Mouse (Mus musculus) embryo, embryonic 11.5 days (tissue): Measurements from ENCODE around the gene Gli1.
"Not testable (repeated sequence)": the region's sequence is repeated elsewhere in the genome, so short reads cannot be mapped to it uniquely, and the experiment has no call there.

Source experiments
- DNase-seq: peaks from one replicate; pipeline ENCODE4 v3.0.0-alpha.2; 2012; ENCODE audit warnings: low read depth, low spot score

The Gli1 gene

DNA sequence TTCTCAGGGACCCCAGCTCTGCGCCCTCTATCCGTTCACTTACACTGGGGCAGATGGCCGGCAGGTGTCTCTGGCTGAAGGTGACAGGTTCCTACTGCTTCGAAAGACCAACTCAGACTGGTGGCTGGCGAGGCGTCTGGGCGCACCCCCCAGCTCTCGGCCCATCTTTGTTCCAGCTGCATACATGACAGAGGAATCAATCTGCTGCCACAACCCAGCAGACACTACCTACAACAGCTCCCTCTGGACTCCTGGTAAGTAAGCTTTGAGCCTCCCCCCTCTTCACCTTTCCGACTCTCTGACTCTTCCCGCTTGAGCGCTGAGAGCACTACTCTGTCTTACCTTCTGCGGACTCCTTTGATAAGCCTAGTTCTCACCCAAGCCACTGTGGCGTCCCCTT lies 19.6 kb downstream of the Gli1 start:
- no peak for DNase-seq

DNA sequence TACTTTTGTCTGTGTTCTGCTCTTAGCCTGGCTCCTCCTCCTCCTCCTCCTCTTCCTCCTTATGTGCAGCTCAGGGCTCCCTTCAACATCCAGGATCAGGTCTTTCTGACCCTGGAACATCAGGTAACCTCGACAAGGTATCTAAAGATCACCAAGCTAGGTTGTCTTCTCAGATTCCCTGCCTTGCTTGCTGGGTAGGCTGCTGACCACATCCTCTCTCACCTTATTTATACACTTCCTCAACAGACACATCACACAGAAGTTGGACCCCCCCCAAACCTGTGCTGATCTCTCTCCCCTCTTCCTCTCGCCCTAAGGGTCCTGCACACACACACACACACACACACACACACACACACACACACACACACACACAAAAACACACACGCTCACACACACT lies 20.2 kb downstream of the Gli1 start, which contains the start of gene Arhgap9:
Gene Arhgap9 (plus strand): TSS at position 344 of the 400 bp plus-strand sequence.
- no peak for DNase-seq

DNA sequence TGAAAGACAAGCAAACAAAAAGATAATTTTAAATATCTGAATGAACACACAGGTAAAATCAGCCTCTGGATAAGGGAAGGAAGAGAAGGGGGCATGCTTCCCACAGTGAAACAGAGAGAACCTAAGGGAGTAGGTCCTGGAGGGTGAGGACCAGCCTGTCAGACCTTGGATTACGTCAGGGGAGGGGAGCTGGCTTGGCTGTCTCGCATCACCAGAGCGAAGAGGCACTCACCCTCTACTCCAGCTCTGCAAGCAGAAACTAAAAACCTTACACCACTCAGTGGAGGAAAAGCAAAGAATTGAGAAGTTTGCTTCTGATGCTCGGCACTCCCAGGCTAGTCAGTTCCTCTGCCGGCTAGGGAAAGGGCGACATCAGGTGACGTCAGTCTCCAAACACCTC lies 21.8 kb downstream of the Gli1 start:
- DNase-seq, result no peak

DNA sequence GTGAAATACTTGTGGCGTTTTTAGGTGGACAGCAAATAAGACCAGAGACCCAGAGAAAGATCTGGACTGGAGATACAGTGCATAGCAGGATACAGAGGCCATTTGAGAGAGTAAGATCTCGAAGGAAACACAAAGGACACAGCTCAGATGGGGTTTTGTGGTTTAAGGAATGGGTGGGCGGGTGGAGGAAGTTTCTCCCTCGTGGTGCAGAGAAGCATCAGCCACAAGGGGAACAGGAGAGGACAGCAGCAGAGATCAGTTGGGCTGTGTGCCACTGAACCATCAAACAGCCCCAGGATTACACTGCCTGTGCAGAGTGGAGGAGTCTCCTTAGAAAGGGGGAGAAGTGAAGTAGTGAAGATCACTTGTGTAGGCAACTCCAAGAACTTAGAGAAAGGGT lies 23.8 kb downstream of the Gli1 start:
- no peak for DNase-seq

DNA sequence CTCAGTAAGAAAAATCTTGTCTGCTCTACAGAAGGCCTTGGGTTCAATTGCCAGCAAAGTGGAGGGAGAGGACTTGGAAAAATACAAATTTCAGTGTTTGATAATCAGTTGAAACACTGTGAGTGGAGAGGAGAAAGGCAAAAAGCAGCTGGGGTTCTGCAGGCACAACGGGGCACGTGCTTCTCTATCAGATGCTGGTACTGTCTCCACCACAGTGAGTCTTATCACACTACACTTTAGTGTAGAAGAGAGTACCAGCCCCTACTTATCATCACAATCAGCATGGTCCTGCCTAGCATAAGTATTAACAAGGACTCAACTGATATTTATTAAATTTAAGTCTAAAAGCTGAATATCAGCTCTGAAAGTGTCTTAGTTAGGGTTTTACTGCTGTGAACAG lies 24.5 kb downstream of the Gli1 start:
- DNase-seq, result no peak

DNA sequence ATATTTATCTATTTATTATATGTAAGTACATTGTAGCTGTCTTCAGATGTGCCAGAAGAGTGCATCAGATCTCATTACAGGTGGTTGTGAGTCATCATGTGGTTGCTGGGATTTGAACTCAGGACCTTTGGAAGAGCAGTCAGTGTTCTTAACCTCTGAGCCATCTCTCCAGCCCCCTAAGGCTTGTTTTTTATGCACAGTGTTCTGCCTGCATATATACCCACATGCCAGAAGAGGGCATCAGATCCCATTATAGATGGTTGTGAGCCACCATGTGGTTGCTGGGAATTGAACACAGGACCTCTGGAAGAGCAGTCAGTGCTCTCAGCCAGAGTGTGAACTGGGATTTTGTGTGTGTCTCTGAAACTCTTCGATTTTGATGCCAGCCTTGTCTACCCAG lies 26.8 kb downstream of the Gli1 start:
- DNase-seq, result not testable (repeated sequence)

DNA sequence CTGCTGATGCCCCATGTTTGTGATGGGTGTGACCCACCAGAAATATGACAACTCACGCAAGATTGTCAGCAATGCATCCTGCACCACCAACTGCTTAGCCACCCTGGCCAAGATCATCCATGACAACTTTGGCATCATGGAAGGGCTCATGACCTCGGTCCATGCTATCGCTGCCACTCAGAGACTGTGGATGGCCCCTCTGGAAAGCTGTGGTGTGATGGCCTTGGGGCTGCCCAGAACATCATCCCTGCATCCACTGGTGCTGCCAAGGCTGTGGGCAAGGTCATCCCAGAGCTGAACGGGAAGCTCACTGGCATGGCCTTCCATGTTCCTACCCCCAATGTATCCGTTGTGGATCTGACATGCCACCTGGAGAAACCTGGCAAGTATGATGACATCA lies 28.3 kb downstream of the Gli1 start:
- not testable (repeated sequence) for DNase-seq

DNA sequence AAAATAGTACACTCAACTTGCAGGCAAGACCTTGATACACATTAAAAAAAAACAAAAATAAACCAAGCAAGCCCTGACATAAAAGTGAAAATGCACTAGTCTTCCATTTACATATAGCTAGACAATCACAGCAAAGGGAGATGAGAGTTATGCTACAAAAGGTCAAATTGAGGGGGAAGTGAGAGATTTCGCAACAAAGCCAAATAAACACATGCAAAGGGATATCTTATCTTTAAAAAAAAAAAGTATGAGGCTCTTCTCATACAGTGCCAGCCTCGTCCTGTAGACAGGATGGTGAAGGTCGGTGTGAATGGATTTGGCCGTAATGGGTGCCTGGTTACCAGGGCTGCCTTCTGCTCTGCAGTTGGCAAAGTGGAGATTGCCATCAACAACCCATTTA lies 28.9 kb downstream of the Gli1 start:
- no peak for DNase-seq

DNA sequence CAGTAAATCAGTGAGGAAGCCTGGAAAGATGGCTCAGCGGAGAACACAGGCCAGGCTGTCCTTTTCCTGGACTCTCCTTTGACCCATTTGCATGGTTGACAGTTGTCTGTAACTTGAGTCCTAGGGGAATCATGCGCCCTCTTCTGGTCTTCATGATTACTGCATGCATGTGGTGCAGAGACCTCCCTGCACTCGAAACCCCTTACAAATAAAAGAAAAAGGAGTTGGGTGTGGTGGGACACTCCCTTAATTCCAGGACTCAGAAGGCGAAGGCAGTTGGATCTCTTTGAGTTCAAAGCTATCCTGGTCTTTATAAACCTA lies 29.5 kb downstream of the Gli1 start:
- peak; percentile 85 for DNase-seq

DNA sequence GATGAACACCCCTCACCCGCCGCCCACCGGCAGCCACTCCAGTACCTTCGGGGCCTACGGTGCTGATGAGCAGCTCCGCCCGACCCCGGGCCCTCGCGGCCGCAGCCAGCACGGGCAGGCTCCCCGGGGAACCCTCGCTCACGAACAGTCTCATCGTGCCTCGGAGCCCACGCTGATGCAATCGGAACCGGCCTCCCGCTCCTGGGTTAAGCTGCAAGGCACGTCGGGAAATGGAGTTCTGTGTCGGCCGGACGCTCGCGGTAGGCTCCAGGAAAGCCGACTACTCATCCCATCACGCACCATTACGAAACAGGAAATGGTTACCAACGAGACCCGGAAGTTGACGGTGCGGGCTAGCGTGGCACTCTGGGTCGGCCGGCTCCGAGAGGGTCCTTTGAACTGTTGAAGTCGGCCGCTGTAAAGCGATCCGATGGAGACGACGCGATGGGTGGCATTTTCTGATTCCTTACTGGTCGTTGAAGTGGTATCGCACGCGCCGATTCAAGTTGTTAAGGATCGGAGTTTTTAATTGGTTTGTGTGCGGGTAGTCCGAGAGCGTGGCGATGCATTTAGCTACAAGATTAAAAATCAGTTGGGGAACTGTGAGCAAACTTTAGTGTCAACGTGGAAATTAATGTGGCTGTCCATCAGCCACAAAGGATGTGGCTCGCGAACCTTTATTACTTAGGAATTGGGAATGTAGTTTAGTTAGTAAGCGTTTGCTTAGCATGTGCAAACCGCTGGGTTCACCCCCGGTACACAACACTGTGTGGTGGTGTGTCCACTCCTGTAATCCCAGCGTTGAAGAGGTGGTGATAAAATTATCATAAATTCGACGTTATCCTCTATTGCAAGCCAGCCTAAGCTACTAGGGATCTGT lies 30.1 kb downstream of the Gli1 start, which contains the start of gene Mars:
Gene Mars (minus strand): TSS at position 311 of the 880 bp plus-strand sequence.
- DNase-seq, result peak; percentile 92

DNA sequence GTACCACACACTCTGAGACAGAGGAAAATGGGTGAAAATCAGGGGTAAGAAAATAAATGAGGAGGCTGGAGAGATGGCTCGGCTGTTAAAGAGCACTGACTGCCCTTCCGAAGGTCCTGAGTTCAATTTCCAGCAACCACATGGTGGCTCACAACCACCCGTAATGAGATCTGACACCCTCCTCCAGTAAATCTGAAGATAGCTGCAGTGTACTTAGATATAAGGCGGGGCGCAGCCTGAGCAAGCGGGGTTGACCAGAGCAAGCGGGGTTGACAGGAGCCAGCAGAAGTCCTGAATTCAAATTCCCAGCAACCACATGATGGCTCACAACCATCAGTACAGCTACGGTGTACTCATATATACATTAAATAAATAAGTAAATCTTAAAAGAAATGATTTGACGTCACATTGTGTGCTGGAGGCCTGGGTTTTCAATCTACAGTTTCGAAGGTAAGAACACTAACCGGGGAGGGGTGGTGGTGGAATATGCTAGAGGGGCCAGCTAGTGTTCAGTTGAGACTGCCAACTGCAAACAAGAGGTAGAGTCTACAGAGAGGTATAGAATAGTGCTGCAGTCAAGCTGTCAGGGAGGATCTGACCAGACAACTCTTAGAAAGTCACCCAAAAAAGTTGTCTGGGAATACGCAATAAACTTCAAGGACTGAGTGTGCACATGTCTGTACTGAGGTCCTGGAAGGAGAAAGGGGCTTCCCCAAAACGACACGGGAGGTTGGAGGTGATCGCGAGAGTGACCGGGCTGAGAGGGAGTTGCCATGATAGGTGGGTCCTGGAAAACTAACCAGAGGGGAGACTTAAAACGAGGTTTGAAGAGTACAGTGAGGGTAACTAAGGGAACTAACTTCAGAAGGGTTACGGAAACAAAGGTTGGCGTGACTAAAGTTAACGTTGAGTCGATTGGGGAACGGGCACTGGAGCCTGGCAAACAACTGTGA lies 31.0 kb downstream of the Gli1 start:
- DNase-seq, result no peak

DNA sequence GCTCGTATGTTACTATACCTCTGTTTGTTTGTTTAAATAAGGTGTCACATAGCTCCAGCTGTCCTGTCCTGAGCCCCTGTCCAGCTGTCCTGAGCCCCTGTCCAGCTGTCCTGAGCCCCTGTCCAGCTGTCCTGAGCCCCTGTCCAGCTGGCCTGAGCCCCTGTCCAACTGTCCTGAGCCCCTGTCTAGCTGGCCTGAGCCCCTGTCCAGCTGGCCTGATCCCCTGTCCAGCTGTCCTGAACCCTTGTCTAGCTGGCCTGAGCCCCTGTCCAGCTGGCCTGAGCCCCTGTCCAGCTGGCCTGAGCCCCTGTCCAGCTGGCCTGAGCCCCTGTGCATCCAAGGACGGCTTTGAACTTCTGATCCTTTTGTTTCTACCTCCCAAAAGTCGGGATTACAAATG lies 32.6 kb downstream of the Gli1 start:
- not testable (repeated sequence) for DNase-seq

DNA sequence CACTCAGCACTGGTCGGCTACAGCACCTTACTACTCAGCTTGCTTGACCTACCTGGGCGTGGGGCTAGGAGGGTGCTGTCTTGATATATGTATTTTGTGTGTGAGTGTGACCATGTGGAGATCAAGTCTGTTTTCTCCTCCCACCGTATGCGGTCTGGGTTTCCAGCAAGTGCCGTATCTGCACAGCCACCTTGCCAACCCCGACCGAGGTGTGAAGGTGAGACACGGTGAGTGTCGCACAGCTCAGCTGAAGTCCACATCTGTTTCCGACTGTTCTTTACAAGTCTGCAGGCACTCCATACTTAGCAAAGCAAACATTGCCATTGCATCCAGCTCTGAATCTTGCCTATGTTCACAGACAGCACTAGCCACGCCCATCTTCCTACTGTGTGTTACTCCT lies 38.6 kb downstream of the Gli1 start:
- DNase-seq, result no peak

DNA sequence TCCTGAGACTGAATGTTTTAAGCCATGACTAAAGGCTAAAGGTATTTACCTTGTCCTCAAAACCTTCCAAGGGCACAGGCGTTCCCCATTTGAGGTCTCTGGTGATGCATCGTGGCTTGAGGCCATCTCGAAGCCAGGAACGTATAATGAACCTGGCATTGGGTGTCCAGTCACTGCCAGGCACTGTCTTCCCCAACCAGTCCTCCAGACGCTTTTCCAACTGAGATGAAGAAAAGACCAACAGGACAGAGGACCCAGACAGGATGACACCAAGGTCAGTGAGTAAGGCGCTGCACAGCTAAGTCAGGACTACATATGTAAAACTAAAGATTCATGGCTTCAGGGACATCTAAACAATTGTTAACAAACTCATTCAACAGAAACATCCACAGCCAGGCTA lies 41.4 kb downstream of the Gli1 start:
- DNase-seq, result no peak

DNA sequence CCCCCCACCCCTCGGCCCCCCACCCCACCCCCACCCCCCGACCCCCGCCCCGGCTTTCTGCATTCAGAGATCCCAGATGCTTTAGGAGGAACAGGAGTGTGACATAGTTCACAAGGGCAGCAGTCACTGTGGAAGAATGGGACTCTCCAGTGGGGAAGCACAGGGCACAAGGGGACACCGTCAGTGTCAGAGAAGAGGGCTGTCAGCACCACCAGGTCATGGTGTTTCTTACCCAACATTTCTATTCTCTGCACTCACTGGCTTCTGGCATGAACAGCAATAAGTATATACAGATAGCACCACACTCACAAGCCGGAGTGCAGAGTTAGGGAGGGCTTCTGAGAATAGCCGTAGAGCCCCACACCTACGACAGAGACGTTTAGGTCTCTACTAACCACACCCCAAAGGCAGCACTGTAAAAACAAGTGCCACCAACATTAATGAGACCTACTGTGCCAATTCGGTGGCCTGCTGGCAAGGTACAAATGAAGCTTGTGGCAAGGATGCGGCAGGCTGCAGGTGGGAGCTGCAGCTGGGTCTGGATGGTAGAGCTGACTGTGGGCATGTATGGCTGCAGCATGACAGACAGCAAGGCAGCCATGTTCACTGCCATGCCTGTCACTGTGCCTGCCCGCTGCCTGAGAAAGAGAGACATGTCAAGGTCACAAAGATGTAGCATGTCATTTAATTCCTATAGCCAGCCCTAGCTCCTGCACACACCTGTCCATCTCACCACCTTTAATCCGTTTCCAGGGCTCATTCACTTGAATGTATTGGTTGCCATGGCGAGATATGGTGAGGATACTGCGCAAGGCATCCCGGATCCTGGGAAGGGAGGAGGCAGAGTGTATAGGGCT lies 44.5 kb downstream of the Gli1 start:
- no peak for DNase-seq

DNA sequence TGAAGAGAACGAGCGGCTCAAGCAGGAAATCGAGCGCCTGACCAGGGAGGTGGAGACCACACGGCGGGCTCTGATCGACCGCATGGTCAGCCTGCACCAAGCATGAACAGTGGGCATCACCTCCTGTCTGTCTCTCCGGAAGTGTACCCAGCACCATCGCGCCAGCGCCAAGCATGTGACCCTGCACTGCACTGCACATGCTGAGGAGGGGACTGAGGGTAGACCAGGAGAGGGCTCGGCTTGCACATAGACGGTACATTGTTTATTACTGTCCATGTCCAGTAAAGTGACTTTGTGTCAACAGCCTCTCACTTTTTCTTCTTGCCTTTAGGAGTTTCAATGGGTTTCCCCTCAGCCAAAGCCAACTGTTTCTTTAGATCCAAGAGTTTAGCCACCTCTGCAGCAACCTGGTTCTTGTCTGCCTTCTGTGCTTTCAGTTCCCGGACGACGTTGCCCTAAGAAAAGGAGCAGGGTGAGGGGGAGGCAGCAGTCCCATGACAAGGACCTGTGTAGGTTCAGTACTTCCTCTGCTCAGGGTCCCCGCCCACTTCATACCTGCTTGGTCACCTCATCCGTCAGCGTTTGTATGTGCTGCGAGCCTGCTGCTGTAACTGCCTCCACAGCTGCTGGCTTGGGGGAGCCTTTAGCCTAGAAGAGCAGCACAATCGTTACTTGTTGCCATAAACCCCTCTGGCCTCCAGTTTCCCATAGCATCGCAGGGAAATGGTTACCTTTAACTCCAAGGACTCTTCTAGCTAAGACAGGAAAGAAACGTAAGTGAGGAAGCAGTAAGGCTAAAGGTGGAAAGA lies 45.6 kb downstream of the Gli1 start:
- no peak for DNase-seq

DNA sequence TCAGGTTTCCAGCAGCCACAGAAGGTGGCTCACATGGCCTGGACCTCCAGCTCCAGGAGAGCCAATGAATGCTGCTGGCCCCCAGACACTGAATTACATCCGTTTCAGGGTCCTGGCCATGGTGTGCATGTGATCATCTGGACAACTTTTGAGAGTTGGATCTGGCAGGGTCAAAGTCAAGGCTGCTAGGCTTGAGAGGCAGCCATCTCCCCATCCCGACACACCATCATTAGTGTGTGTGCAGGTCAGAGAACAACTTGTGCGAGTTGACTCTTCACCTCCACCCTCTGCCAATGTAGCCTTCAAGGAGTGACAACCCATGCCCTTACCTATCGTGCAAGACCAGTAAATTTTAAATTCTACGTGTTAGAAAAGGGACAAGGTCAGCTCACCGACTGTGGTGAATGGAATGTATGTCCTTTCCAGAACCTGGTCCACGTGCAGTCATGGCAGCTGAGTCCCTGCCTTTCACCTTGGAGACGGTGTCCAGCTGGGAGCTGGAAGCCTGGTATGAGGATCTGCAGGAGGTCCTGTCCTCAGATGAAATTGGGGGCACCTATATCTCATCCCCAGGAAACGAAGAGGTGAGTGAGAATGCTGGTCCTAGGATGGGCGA lies 46.8 kb downstream of the Gli1 start:
- no peak for DNase-seq

DNA sequence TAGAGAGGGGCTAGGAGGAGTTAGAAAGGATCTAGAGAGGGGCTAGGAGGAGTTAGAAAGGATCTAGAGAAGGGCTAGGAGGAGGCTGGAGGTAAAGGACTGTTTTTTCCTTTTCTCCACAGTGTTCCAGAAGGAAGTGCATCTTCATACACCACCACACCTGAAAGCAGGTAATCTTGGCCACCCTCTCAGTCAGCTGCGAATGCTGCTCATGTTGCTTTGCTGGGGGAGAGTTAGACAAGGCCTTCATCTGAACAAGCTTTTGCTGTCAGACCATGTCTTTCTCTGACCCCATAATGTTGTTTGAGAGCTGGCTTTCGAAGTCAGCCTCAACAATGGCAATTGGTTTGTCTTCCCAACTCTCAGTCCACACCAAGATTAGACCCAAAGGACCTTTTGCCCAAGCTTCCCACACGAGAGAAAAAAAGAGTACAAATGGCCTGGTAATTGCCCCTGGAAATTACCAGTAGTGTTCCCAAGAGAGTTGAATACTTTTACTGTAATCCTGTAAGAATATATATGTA lies 48.1 kb downstream of the Gli1 start:
- no peak for DNase-seq

DNA sequence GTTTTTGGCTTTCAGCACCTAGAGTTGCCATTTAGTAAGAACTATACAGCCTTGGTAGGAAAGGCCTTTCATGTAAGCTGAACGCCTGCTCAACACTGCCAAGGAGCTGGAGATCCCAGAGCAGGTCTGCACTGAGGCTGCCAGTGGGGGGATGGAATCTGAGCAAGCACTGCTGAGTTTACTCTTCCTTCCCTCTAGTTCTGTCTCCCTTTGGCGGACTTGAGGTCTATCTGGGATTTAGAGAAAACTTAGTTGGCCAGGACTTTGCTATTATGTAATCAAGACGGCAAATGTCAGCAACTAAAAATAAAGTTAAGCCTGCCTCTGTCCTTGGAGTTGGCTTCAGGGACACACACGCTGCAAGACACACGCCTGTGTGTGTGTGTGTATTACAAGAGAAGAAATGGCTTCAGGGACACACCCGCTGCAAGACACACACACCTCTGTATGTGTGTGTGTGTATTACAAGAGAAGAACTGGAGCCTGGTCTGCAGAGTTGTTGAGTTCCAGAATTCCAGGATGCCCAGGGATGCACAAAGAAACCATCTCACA lies 48.7 kb downstream of the Gli1 start:
- DNase-seq, result no peak
